ENCODE assay signal across 13 mouse cellular contexts in genomic region chr4:32932056-32932455, GRCm38 (mm10). TPM values are rescaled to one million over a fixed set of nuclear protein-coding genes. Genes with fewer than 3 reads are reported as not detected.
A peak's percentile ranks its signal among the peaks of the same experiment; 100 is the strongest.
DNase-seq lines count a peak whose midpoint lies in the region; ATAC-seq and TF ChIP-seq lines count a peak whose summit lies in the region.
"Had no signal": no experiment of that assay in that cellular context is flagged by ENCODE, and none has a peak within 500 bp of the region (broad histone marks: within the 10 kb centered on the region; RNA-seq: fewer than 3 reads in every experiment).

No protein-coding gene starts in this region.

- ATAC-seq in limb, embryonic 14.5 days (ENCODE audit: low FRiP score, low read depth): no peak
- ATAC-seq in embryonic facial prominence, embryonic 13.5 days (ENCODE audit: insufficient number of reproducible peaks, insufficient read depth, low FRiP score, low TSS enrichment, low read depth): no peak
- no peak for ATAC-seq in forebrain, embryonic 11.5 days (replicated peaks; ENCODE audit: low FRiP score)
- ATAC-seq: liver, embryonic 12.5 days had no signal

- WGBS in limb, embryonic 14.5 days: 65% methylated on average over 9 of the region's 9 CpGs
- WGBS in limb, embryonic 10.5 days: 70% methylated on average over 9 of the region's 9 CpGs
- WGBS in embryonic facial prominence, embryonic 13.5 days: 51% methylated on average over 9 of the region's 9 CpGs
- 43% methylated on average over 9 of the region's 9 CpGs for WGBS in olfactory bulb, adult 2 months
- WGBS in forebrain, embryonic 11.5 days: 65% methylated on average over 9 of the region's 9 CpGs

- no peak for TF ChIP-seq POLR2A in limb, embryonic 14.5 days (IDR thresholded peaks at IDR 0.05; ENCODE audit: borderline replicate concordance, extremely low read depth, insufficient read depth, insufficient read length)
- no peak for TF ChIP-seq POLR2A in olfactory bulb, adult 2 months (IDR thresholded peaks at IDR 0.05; ENCODE audit: insufficient read depth, low read depth, low read length)

- no peak overlapping the region for H3K4me2 ChIP-seq in limb, embryonic 14.5 days (replicated peaks; ENCODE audit: low read depth, low read length, severe bottlenecking)
- H3K4me2 ChIP-seq in embryonic facial prominence, embryonic 13.5 days: 0 out of 2 replicates have a peak overlapping the region, but pooled peaks have one; percentile 2
- H3K4me2 ChIP-seq in forebrain, embryonic 11.5 days (ENCODE audit: low read depth, low read length, severe bottlenecking): no peak overlapping the region
- H3K4me2 ChIP-seq: liver, embryonic 12.5 days had no signal

- DNase-seq in limb, embryonic 14.5 days (ENCODE audit: low spot score): peak; percentile 25
- no peak for DNase-seq in limb, embryonic 10.5 days (ENCODE audit: low spot score)
- DNase-seq in WW6 (ENCODE audit: low read depth, low spot score): peak; percentile 84
- no peak for DNase-seq in forebrain, embryonic 11.5 days (ENCODE audit: low spot score)
- DNase-seq in c-Kit-positive CD71-positive TER-119-positive erythroid progenitor cells, embryonic 14.5 days (ENCODE audit: low spot score): no peak
- DNase-seq in left cerebral cortex, postnatal 4 days: no peak
- DNase-seq: cerebellum, adult 11 months; heart, adult 2 months; layer of hippocampus, adult 9-11 months had no signal

- TF ChIP-seq CTCF in olfactory bulb, adult 2 months (IDR thresholded peaks at IDR 0.05; ENCODE audit: insufficient read depth, low read depth, low read length): no peak

- no peak overlapping the region for H3K4me3 ChIP-seq in limb, embryonic 14.5 days (replicated peaks; ENCODE audit: low read length)
- no peak overlapping the region for H3K4me3 ChIP-seq in limb, embryonic 10.5 days
- no peak overlapping the region for H3K4me3 ChIP-seq in embryonic facial prominence, embryonic 13.5 days
- no peak overlapping the region for H3K4me3 ChIP-seq in olfactory bulb, adult 2 months (ENCODE audit: insufficient read depth, low read depth, low read length)
- H3K4me3 ChIP-seq in forebrain, embryonic 11.5 days (ENCODE audit: low read depth, low read length): no peak overlapping the region
- H3K4me3 ChIP-seq: heart, adult 2 months; liver, embryonic 12.5 days; megakaryocyte, embryonic 14.5 days had no signal

- intact Hi-C loops in left cerebral cortex, postnatal 4 days (cut with DNase I): no loop called here

- no peak overlapping the region for H3K9ac ChIP-seq in limb, embryonic 14.5 days (ENCODE audit: low read depth, low read length, severe bottlenecking)
- no peak overlapping the region for H3K9ac ChIP-seq in embryonic facial prominence, embryonic 13.5 days
- no peak overlapping the region for H3K9ac ChIP-seq in forebrain, embryonic 11.5 days (ENCODE audit: low read length)
- H3K9ac ChIP-seq: liver, embryonic 12.5 days had no signal

- H3K4me1 ChIP-seq in limb, embryonic 14.5 days (ENCODE audit: control insufficient read depth, insufficient read depth, low read length): 0 out of 2 replicates have a peak, but pooled peaks cover 4% of the 10 kb centered on the region
- H3K4me1 ChIP-seq in limb, embryonic 10.5 days: peaks cover 12% of the 10 kb centered on the region; the same call in 1 of the 2 replicates
- peaks cover 11% of the 10 kb centered on the region for H3K4me1 ChIP-seq in embryonic facial prominence, embryonic 13.5 days
- peaks cover 21% of the 10 kb centered on the region for H3K4me1 ChIP-seq in olfactory bulb, adult 2 months (ENCODE audit: control insufficient read depth, insufficient read depth, low read length)
- no peaks in the 10 kb centered on the region for H3K4me1 ChIP-seq in forebrain, embryonic 11.5 days (replicated peaks; ENCODE audit: control insufficient read depth, insufficient read depth, low read length)
- H3K4me1 ChIP-seq: liver, embryonic 12.5 days; megakaryocyte, embryonic 14.5 days had no signal

- no peak overlapping the region for H3K27ac ChIP-seq in limb, embryonic 14.5 days (replicated peaks; ENCODE audit: low read depth, low read length)
- H3K27ac ChIP-seq in limb, embryonic 10.5 days: no peak overlapping the region
- H3K27ac ChIP-seq in embryonic facial prominence, embryonic 13.5 days: no peak overlapping the region; the same call in 1 of the 2 replicates
- peak overlapping the region; percentile 50 for H3K27ac ChIP-seq in olfactory bulb, adult 2 months (ENCODE audit: insufficient read depth, low read depth, low read length)
- no peak overlapping the region for H3K27ac ChIP-seq in forebrain, embryonic 11.5 days (ENCODE audit: low read depth, low read length)
- H3K27ac ChIP-seq: heart, adult 2 months; liver, embryonic 12.5 days had no signal

- H3K9me3 ChIP-seq in limb, embryonic 14.5 days (ENCODE audit: control insufficient read depth, low read length): no peaks in the 10 kb centered on the region
- H3K9me3 ChIP-seq in limb, embryonic 10.5 days (replicated peaks): no peaks in the 10 kb centered on the region
- no peaks in the 10 kb centered on the region for H3K9me3 ChIP-seq in embryonic facial prominence, embryonic 13.5 days
- H3K9me3 ChIP-seq in forebrain, embryonic 11.5 days (ENCODE audit: control insufficient read depth, low read length): no peaks in the 10 kb centered on the region
- H3K9me3 ChIP-seq: liver, embryonic 12.5 days had no signal

- H3K27me3 ChIP-seq in limb, embryonic 14.5 days (ENCODE audit: control insufficient read depth, insufficient read depth, low read length): no peaks in the 10 kb centered on the region
- H3K27me3 ChIP-seq in limb, embryonic 10.5 days (ENCODE audit: low read depth, poor library complexity, severe bottlenecking): no peaks in the 10 kb centered on the region
- H3K27me3 ChIP-seq in embryonic facial prominence, embryonic 13.5 days: no peaks in the 10 kb centered on the region
- no peaks in the 10 kb centered on the region for H3K27me3 ChIP-seq in forebrain, embryonic 11.5 days (ENCODE audit: control insufficient read depth, insufficient read depth, low read length)
- H3K27me3 ChIP-seq: liver, embryonic 12.5 days; megakaryocyte, embryonic 14.5 days had no signal

- no peaks in the 10 kb centered on the region for H3K36me3 ChIP-seq in limb, embryonic 14.5 days (ENCODE audit: control insufficient read depth, insufficient read depth, low read length)
- H3K36me3 ChIP-seq in limb, embryonic 10.5 days: no peaks in the 10 kb centered on the region
- H3K36me3 ChIP-seq in embryonic facial prominence, embryonic 13.5 days: no peaks in the 10 kb centered on the region
- no peaks in the 10 kb centered on the region for H3K36me3 ChIP-seq in forebrain, embryonic 11.5 days (ENCODE audit: control insufficient read depth, insufficient read depth, low read length)
- H3K36me3 ChIP-seq: liver, embryonic 12.5 days had no signal

RNA-seq across cellular contexts. Expression of gene Ankrd6, which starts 18.6 kb away (rescaled TPM):
- polyA plus RNA-seq in limb, embryonic 14.5 days (2012; rRNA removed): 4.9 TPM in 2 replicates
- polyA plus RNA-seq in limb, embryonic 14.5 days (2014; fragmentation: Nextera tagmentation; extraction: Ambion mirVana): 10.9 and 13.5 TPM in 2 replicates
- 8.4 and 9.6 TPM in 2 replicates for polyA plus RNA-seq in limb, embryonic 10.5 days (2016; fragmentation: Nextera tagmentation; extraction: Ambion mirVana)
- polyA plus RNA-seq in embryonic facial prominence, embryonic 13.5 days (2015; fragmentation: Nextera tagmentation; extraction: Ambion mirVana): 12.1 and 14.6 TPM in 2 replicates
- 105 TPM in 1 of 2 replicates, not detected in the other for polyA plus RNA-seq in olfactory bulb, adult 2 months (2012; ENCODE audit: insufficient read depth, insufficient read length, low replicate concordance, missing spikeins)
- 16.2 and 16.8 TPM in 2 replicates for polyA plus RNA-seq in forebrain, embryonic 11.5 days (2014; fragmentation: Nextera tagmentation; extraction: Ambion mirVana)
- 10 to 100 TPM; 29.7 to 32.8 TPM for total RNA-seq in left cerebral cortex, postnatal 4 days (2021)

RNA-seq across cellular contexts. Expression of gene Rragd, which starts 50.8 kb away (rescaled TPM):
- 11.8 and 12.3 TPM in 2 replicates for polyA plus RNA-seq in limb, embryonic 14.5 days (2012; rRNA removed)
- polyA plus RNA-seq in limb, embryonic 14.5 days (2014; fragmentation: Nextera tagmentation; extraction: Ambion mirVana): 13.1 and 15.0 TPM in 2 replicates
- polyA plus RNA-seq in limb, embryonic 10.5 days (2016; fragmentation: Nextera tagmentation; extraction: Ambion mirVana): 17.0 and 21.2 TPM in 2 replicates
- 8.2 and 9.9 TPM in 2 replicates for polyA plus RNA-seq in embryonic facial prominence, embryonic 13.5 days (2015; fragmentation: Nextera tagmentation; extraction: Ambion mirVana)
- 152 TPM in 1 of 2 replicates, not detected in the other for polyA plus RNA-seq in olfactory bulb, adult 2 months (2012; ENCODE audit: insufficient read depth, insufficient read length, low replicate concordance, missing spikeins)
- 28.2 and 30.2 TPM in 2 replicates for polyA plus RNA-seq in forebrain, embryonic 11.5 days (2014; fragmentation: Nextera tagmentation; extraction: Ambion mirVana)
- 10 to 100 TPM; 53.9 to 59.9 TPM for total RNA-seq in left cerebral cortex, postnatal 4 days (2021)

Comparison
In these comparisons a context has a peak if more than half of its experiments do, and no peak if none do; other contexts are left out.
1. DNase-seq: peak in limb, embryonic 14.5 days (single experiment) and WW6 (single experiment); none in limb, embryonic 10.5 days (single experiment), forebrain, embryonic 11.5 days (single experiment), c-Kit-positive CD71-positive TER-119-positive erythroid progenitor cells, embryonic 14.5 days (single experiment) and left cerebral cortex, postnatal 4 days (single experiment).